Mouse (Mus musculus): ENCODE measurements around the gene Prokr2. TPM values are rescaled to one million over a fixed set of nuclear protein-coding genes. Genes with fewer than 3 reads are reported as not detected.
"Not testable (repeated sequence)": the region's sequence is repeated elsewhere in the genome, so short reads cannot be mapped to it uniquely, and the experiment has no call there.

The Prokr2 gene
- polyA plus RNA-seq, 1 experiment from 2014 or later = 1.5 TPM

- Histone ChIP-seq H3K4me3 (ENCODE audit: low read length) (no peak overlapping the region), H3K9me3 (replicated peaks; ENCODE audit: control insufficient read depth, low read length) (no peaks in the 10 kb centered on the region), H3K27me3 (ENCODE audit: control insufficient read depth, insufficient read depth, low read length) (no peaks in the 10 kb centered on the region), H3K27ac (ENCODE audit: low read length) (no peak overlapping the region), H3K4me2 (ENCODE audit: low read depth, low read length) (no peak overlapping the region), H3K36me3 (ENCODE audit: control insufficient read depth, insufficient read depth) (no peaks in the 10 kb centered on the region), H3K9ac (ENCODE audit: low read length) (no peak overlapping the region), H3K4me1 (ENCODE audit: control insufficient read depth, insufficient read depth, low read length) (no peaks in the 10 kb centered on the region)
- 40% methylated on average over 8 of the region's 8 CpGs for WGBS
- ATAC-seq (replicated peaks; ENCODE audit: extremely low read depth, insufficient read depth, low FRiP score) = no peak; the same call in 1 of the 2 replicates
Observed at GRCm38 (mm10) chr2:132316041-132316808, 69.0 kb downstream of the Prokr2 start.

- ATAC-seq (replicated peaks; ENCODE audit: extremely low read depth, insufficient read depth, low FRiP score); H3K9ac ChIP-seq (ENCODE audit: low read length); H3K27ac ChIP-seq (ENCODE audit: low read length); H3K9me3 ChIP-seq (replicated peaks; ENCODE audit: control insufficient read depth, low read length); H3K27me3 ChIP-seq (ENCODE audit: control insufficient read depth, insufficient read depth, low read length); H3K4me3 ChIP-seq (ENCODE audit: low read length); H3K36me3 ChIP-seq (ENCODE audit: control insufficient read depth, insufficient read depth); H3K4me1 ChIP-seq (ENCODE audit: control insufficient read depth, insufficient read depth, low read length); H3K4me2 ChIP-seq (ENCODE audit: low read depth, low read length): not testable (repeated sequence)
- 79% methylated on average over 8 of the region's 8 CpGs for WGBS
Observed at GRCm38 (mm10) chr2:132314057-132314456, 71.2 kb downstream of the Prokr2 start.

- no peaks in the 10 kb centered on the region; the same call in 1 of the 2 replicates for H3K36me3 ChIP-seq (ENCODE audit: control insufficient read depth, insufficient read depth)
- H3K4me3 ChIP-seq (ENCODE audit: low read length) = no peak overlapping the region
- H3K4me2 ChIP-seq (ENCODE audit: low read depth, low read length) = no peak overlapping the region
- no peaks in the 10 kb centered on the region for H3K27me3 ChIP-seq (ENCODE audit: control insufficient read depth, insufficient read depth, low read length)
- no peak overlapping the region for H3K9ac ChIP-seq (ENCODE audit: low read length)
- no peak for ATAC-seq (replicated peaks; ENCODE audit: extremely low read depth, insufficient read depth, low FRiP score)
- H3K9me3 ChIP-seq (replicated peaks; ENCODE audit: control insufficient read depth, low read length) = no peaks in the 10 kb centered on the region
- WGBS = 90% methylated on average over 2 of the region's 2 CpGs
- H3K4me1 ChIP-seq (ENCODE audit: control insufficient read depth, insufficient read depth, low read length) = no peaks in the 10 kb centered on the region
- no peak overlapping the region for H3K27ac ChIP-seq (ENCODE audit: low read length)
Observed at GRCm38 (mm10) chr2:132313568-132313967, 71.7 kb downstream of the Prokr2 start.

- H3K9ac ChIP-seq (ENCODE audit: low read length) = no peak overlapping the region
- no peak overlapping the region for H3K27ac ChIP-seq (ENCODE audit: low read length)
- ATAC-seq (replicated peaks; ENCODE audit: extremely low read depth, insufficient read depth, low FRiP score) = no peak
- 83% methylated on average over 5 of the region's 5 CpGs for WGBS
- no peaks in the 10 kb centered on the region for H3K4me1 ChIP-seq (ENCODE audit: control insufficient read depth, insufficient read depth, low read length)
- H3K27me3 ChIP-seq (ENCODE audit: control insufficient read depth, insufficient read depth, low read length) = no peaks in the 10 kb centered on the region
- H3K36me3 ChIP-seq (ENCODE audit: control insufficient read depth, insufficient read depth) = no peaks in the 10 kb centered on the region; the same call in 1 of the 2 replicates
- H3K4me3 ChIP-seq (ENCODE audit: low read length) = no peak overlapping the region
- H3K4me2 ChIP-seq (ENCODE audit: low read depth, low read length) = no peak overlapping the region
- no peaks in the 10 kb centered on the region for H3K9me3 ChIP-seq (replicated peaks; ENCODE audit: control insufficient read depth, low read length)
Observed at GRCm38 (mm10) chr2:132312616-132313015, 72.6 kb downstream of the Prokr2 start.

GRCm38 (mm10) chr2:132309398-132309930 is 75.8 kb downstream of the Prokr2 start:
- no peak for ATAC-seq (replicated peaks; ENCODE audit: extremely low read depth, insufficient read depth, low FRiP score)
- 97% methylated on average over 6 of the region's 6 CpGs for WGBS
- no peaks in the 10 kb centered on the region for H3K9me3 ChIP-seq (replicated peaks; ENCODE audit: control insufficient read depth, low read length)

GRCm38 (mm10) chr2:132308829-132309228 is 76.4 kb downstream of the Prokr2 start:
- H3K27ac ChIP-seq (ENCODE audit: low read length) = no peak overlapping the region
- no peaks in the 10 kb centered on the region for H3K27me3 ChIP-seq (ENCODE audit: control insufficient read depth, insufficient read depth, low read length)
- H3K36me3 ChIP-seq (ENCODE audit: control insufficient read depth, insufficient read depth) = peaks cover 14% of the 10 kb centered on the region
- no peak for ATAC-seq (replicated peaks; ENCODE audit: extremely low read depth, insufficient read depth, low FRiP score)
- no peak overlapping the region for H3K4me2 ChIP-seq (ENCODE audit: low read depth, low read length)
- H3K9ac ChIP-seq (ENCODE audit: low read length) = no peak overlapping the region
- no peaks in the 10 kb centered on the region for H3K4me1 ChIP-seq (ENCODE audit: control insufficient read depth, insufficient read depth, low read length)
- H3K9me3 ChIP-seq (replicated peaks; ENCODE audit: control insufficient read depth, low read length) = no peaks in the 10 kb centered on the region
- H3K4me3 ChIP-seq (ENCODE audit: low read length) = no peak overlapping the region
- 94% methylated on average over 6 of the region's 6 CpGs for WGBS

More at GRCm38 (mm10) chr2:132309398-132309930, 75.8 kb downstream of the Prokr2 start:
- Histone ChIP-seq H3K4me3 (ENCODE audit: low read length) (no peak overlapping the region), H3K36me3 (ENCODE audit: control insufficient read depth, insufficient read depth) (peaks cover 14% of the 10 kb centered on the region), H3K4me2 (ENCODE audit: low read depth, low read length) (no peak overlapping the region), H3K27ac (ENCODE audit: low read length) (no peak overlapping the region), H3K9ac (ENCODE audit: low read length) (no peak overlapping the region), H3K4me1 (ENCODE audit: control insufficient read depth, insufficient read depth, low read length) (no peaks in the 10 kb centered on the region), H3K27me3 (ENCODE audit: control insufficient read depth, insufficient read depth, low read length) (no peaks in the 10 kb centered on the region)

GRCm38 (mm10) chr2:132307213-132307843 is 77.9 kb downstream of the Prokr2 start:
- no peaks in the 10 kb centered on the region for H3K27me3 ChIP-seq (ENCODE audit: control insufficient read depth, insufficient read depth, low read length)
- no peaks in the 10 kb centered on the region for H3K4me1 ChIP-seq (ENCODE audit: control insufficient read depth, insufficient read depth, low read length)
- no peaks in the 10 kb centered on the region for H3K9me3 ChIP-seq (replicated peaks; ENCODE audit: control insufficient read depth, low read length)
- no peak overlapping the region for H3K27ac ChIP-seq (ENCODE audit: low read length)
- peaks cover 20% of the 10 kb centered on the region for H3K36me3 ChIP-seq (ENCODE audit: control insufficient read depth, insufficient read depth)
- no peak overlapping the region for H3K9ac ChIP-seq (ENCODE audit: low read length)
- ATAC-seq (replicated peaks; ENCODE audit: extremely low read depth, insufficient read depth, low FRiP score) = no peak
- H3K4me3 ChIP-seq (ENCODE audit: low read length) = no peak overlapping the region
- no peak overlapping the region for H3K4me2 ChIP-seq (ENCODE audit: low read depth, low read length)
- 94% methylated on average over 11 of the region's 11 CpGs for WGBS

- Histone ChIP-seq H3K4me3 (ENCODE audit: low read length) (no peak overlapping the region), H3K4me2 (ENCODE audit: low read depth, low read length) (no peak overlapping the region), H3K9me3 (replicated peaks; ENCODE audit: control insufficient read depth, low read length) (no peaks in the 10 kb centered on the region), H3K27ac (ENCODE audit: low read length) (no peak overlapping the region), H3K27me3 (ENCODE audit: control insufficient read depth, insufficient read depth, low read length) (no peaks in the 10 kb centered on the region), H3K9ac (ENCODE audit: low read length) (no peak overlapping the region), H3K4me1 (ENCODE audit: control insufficient read depth, insufficient read depth, low read length) (no peaks in the 10 kb centered on the region), H3K36me3 (ENCODE audit: control insufficient read depth, insufficient read depth) (peaks cover 30% of the 10 kb centered on the region)
- 58% methylated on average over 4 of the region's 4 CpGs for WGBS
- no peak for ATAC-seq (replicated peaks; ENCODE audit: extremely low read depth, insufficient read depth, low FRiP score)
Observed at GRCm38 (mm10) chr2:132305988-132306387, 79.3 kb downstream of the Prokr2 start.

- no peak overlapping the region for H3K4me3 ChIP-seq (ENCODE audit: low read length)
- no peaks in the 10 kb centered on the region for H3K27me3 ChIP-seq (ENCODE audit: control insufficient read depth, insufficient read depth, low read length)
- H3K4me1 ChIP-seq (ENCODE audit: control insufficient read depth, insufficient read depth, low read length) = no peaks in the 10 kb centered on the region
- 82% methylated on average over 7 of the region's 7 CpGs for WGBS
- H3K4me2 ChIP-seq (ENCODE audit: low read depth, low read length) = no peak overlapping the region
- ATAC-seq (replicated peaks; ENCODE audit: extremely low read depth, insufficient read depth, low FRiP score) = no peak
- H3K36me3 ChIP-seq (ENCODE audit: control insufficient read depth, insufficient read depth) = peaks cover 32% of the 10 kb centered on the region
- no peaks in the 10 kb centered on the region for H3K9me3 ChIP-seq (replicated peaks; ENCODE audit: control insufficient read depth, low read length)
- no peak overlapping the region for H3K9ac ChIP-seq (ENCODE audit: low read length)
- no peak overlapping the region for H3K27ac ChIP-seq (ENCODE audit: low read length)
Observed at GRCm38 (mm10) chr2:132305165-132305564, 80.1 kb downstream of the Prokr2 start.

Data from heart, embryonic 16.5 days (tissue).